ENCODE assay signal across 31 mouse cellular contexts in genomic region chr5:41476001-41476400, GRCm38 (mm10).
A peak's percentile ranks its signal among the peaks of the same experiment; 100 is the strongest.
DNase-seq lines count a peak whose midpoint lies in the region; ATAC-seq and TF ChIP-seq lines count a peak whose summit lies in the region.
"Had no signal": no experiment of that assay in that cellular context is flagged by ENCODE, and none has a peak within 500 bp of the region (broad histone marks: within the 10 kb centered on the region; RNA-seq: fewer than 3 reads in every experiment).

No protein-coding gene starts in this region.

- no peaks in the 10 kb centered on the region for H3K36me3 ChIP-seq in hindbrain, embryonic 15.5 days
- no peaks in the 10 kb centered on the region for H3K36me3 ChIP-seq in hindbrain, embryonic 12.5 days
- no peaks in the 10 kb centered on the region for H3K36me3 ChIP-seq in hindbrain, postnatal 0 days (ENCODE audit: insufficient read depth, low read length)
- H3K36me3 ChIP-seq: embryonic facial prominence, embryonic 10.5 days; G1E; heart, embryonic 12.5 days; limb, embryonic 13.5 days; liver, embryonic 12.5 days; neural tube, embryonic 13.5 days had no signal

- H3K4me2 ChIP-seq in hindbrain, embryonic 15.5 days = no peak overlapping the region
- no peak overlapping the region for H3K4me2 ChIP-seq in hindbrain, embryonic 12.5 days (replicated peaks)
- H3K4me2 ChIP-seq in hindbrain, postnatal 0 days (ENCODE audit: low read depth, low read length) = no peak overlapping the region
- H3K4me2 ChIP-seq: heart, embryonic 12.5 days; limb, embryonic 13.5 days; liver, embryonic 12.5 days; midbrain, embryonic 11.5 days; neural tube, embryonic 13.5 days had no signal

- H3K27me3 ChIP-seq in hindbrain, embryonic 15.5 days = no peaks in the 10 kb centered on the region
- H3K27me3 ChIP-seq in hindbrain, embryonic 12.5 days = no peaks in the 10 kb centered on the region
- H3K27me3 ChIP-seq in hindbrain, postnatal 0 days (ENCODE audit: insufficient read depth, low read length) = no peaks in the 10 kb centered on the region
- H3K27me3 ChIP-seq: CH12.LX; heart, embryonic 12.5 days; limb, embryonic 13.5 days; liver, embryonic 12.5 days; neural tube, embryonic 13.5 days; Patski had no signal

- no peak overlapping the region for H3K4me3 ChIP-seq in hindbrain, embryonic 15.5 days
- H3K4me3 ChIP-seq in hindbrain, embryonic 12.5 days = no peak overlapping the region
- H3K4me3 ChIP-seq in hindbrain, postnatal 0 days (ENCODE audit: low read length) = no peak overlapping the region
- H3K4me3 ChIP-seq: embryonic facial prominence, embryonic 10.5 days; heart, embryonic 12.5 days; layer of hippocampus, adult 2 months; limb, embryonic 13.5 days; liver, embryonic 12.5 days; myocyte; neural tube, embryonic 13.5 days had no signal

- no peaks in the 10 kb centered on the region for H3K9me3 ChIP-seq in hindbrain, embryonic 15.5 days
- no peaks in the 10 kb centered on the region for H3K9me3 ChIP-seq in hindbrain, embryonic 12.5 days (replicated peaks)
- H3K9me3 ChIP-seq in hindbrain, postnatal 0 days (ENCODE audit: low read length) = no peaks in the 10 kb centered on the region
- H3K9me3 ChIP-seq: embryonic facial prominence, embryonic 10.5 days; G1E; heart, embryonic 12.5 days; limb, embryonic 13.5 days; liver, embryonic 12.5 days; neural tube, embryonic 13.5 days had no signal

- H3K9ac ChIP-seq in hindbrain, embryonic 15.5 days = no peak overlapping the region
- no peak overlapping the region for H3K9ac ChIP-seq in hindbrain, embryonic 12.5 days
- no peak overlapping the region for H3K9ac ChIP-seq in hindbrain, postnatal 0 days (replicated peaks; ENCODE audit: low read length)
- H3K9ac ChIP-seq: heart, embryonic 12.5 days; limb, embryonic 13.5 days; liver, embryonic 12.5 days; neural tube, embryonic 13.5 days had no signal

- ATAC-seq in hindbrain, embryonic 15.5 days (ENCODE audit: low FRiP score, low read depth) = peak; percentile 65; the same call in 1 of the 2 replicates
- no peak for ATAC-seq in hindbrain, embryonic 12.5 days (ENCODE audit: low FRiP score)
- ATAC-seq in hindbrain, postnatal 0 days = peak; percentile 66
- ATAC-seq: intestine, postnatal 0 days; liver, embryonic 12.5 days; Patski had no signal

- H3K4me1 ChIP-seq in hindbrain, embryonic 15.5 days (replicated peaks) = no peaks in the 10 kb centered on the region
- H3K4me1 ChIP-seq in hindbrain, embryonic 12.5 days = no peaks in the 10 kb centered on the region
- H3K4me1 ChIP-seq in hindbrain, postnatal 0 days (ENCODE audit: insufficient read depth, low read length) = no peaks in the 10 kb centered on the region
- H3K4me1 ChIP-seq: embryonic facial prominence, embryonic 10.5 days; heart, embryonic 12.5 days; limb, embryonic 13.5 days; liver, embryonic 12.5 days; neural tube, embryonic 13.5 days had no signal

- no peak overlapping the region for H3K27ac ChIP-seq in hindbrain, embryonic 15.5 days (replicated peaks)
- H3K27ac ChIP-seq in hindbrain, embryonic 12.5 days = no peak overlapping the region
- no peak overlapping the region for H3K27ac ChIP-seq in hindbrain, postnatal 0 days
- H3K27ac ChIP-seq: embryonic facial prominence, embryonic 10.5 days; layer of hippocampus, adult 2 months; limb, embryonic 13.5 days; liver, embryonic 12.5 days; neural tube, embryonic 13.5 days had no signal

- no peak for TF ChIP-seq CTCF in hindbrain, postnatal 0 days (IDR thresholded peaks at IDR 0.05; ENCODE audit: low read depth)

- WGBS in hindbrain, embryonic 15.5 days = 57% methylated on average over 3 of the region's 3 CpGs
- 62% methylated on average over 3 of the region's 3 CpGs for WGBS in hindbrain, embryonic 12.5 days
- 47% methylated on average over 3 of the region's 3 CpGs for WGBS in hindbrain, postnatal 0 days

- peak; percentile 14 to 17 for DNase-seq in cerebellum, postnatal 36 days
- DNase-seq in cerebellum, adult 11 months = no peak
- peak; percentile 3 for DNase-seq in right cerebral cortex, postnatal 4 days
- DNase-seq in right cerebral cortex, adult 2 months (ENCODE audit: low spot score in 2 of 2) = no peak
- peak; percentile 72 for DNase-seq in hindbrain, postnatal 0 days (ENCODE audit: low spot score)
- no peak for DNase-seq in urinary bladder, postnatal 4 days (ENCODE audit: low spot score in 2 of 2)
- DNase-seq: adrenal gland, adult 2 months; cerebellum, adult 11-12 months; gastrocnemius, postnatal 25 days; heart, adult 18-20 months; heart, postnatal 10 days; kidney, postnatal 25 days; lung, adult 18-20 months; lung, postnatal 10 days; retina, postnatal 1 day; thymus, adult 18-20 months; thymus, postnatal 4 days had no signal

Comparison
In these comparisons a context has a peak if more than half of its experiments do, and no peak if none do; other contexts are left out.
1. DNase-seq: peak in cerebellum, postnatal 36 days (2 of 2), right cerebral cortex, postnatal 4 days (single experiment) and hindbrain, postnatal 0 days (single experiment); none in cerebellum, adult 11 months (single experiment), right cerebral cortex, adult 2 months (0 of 2) and urinary bladder, postnatal 4 days (0 of 2).